Mouse (Mus musculus): Measurements from ENCODE around the gene 9130409I23Rik. TPM values are rescaled to one million over a fixed set of nuclear protein-coding genes. Genes with fewer than 3 reads are reported as not detected.
"Not testable (repeated sequence)": the region's sequence is repeated elsewhere in the genome, so short reads cannot be mapped to it uniquely, and the experiment has no call there.

Gene 9130409I23Rik
- total RNA-seq, 2 experiments from 2014 or later: not detected

DNA sequence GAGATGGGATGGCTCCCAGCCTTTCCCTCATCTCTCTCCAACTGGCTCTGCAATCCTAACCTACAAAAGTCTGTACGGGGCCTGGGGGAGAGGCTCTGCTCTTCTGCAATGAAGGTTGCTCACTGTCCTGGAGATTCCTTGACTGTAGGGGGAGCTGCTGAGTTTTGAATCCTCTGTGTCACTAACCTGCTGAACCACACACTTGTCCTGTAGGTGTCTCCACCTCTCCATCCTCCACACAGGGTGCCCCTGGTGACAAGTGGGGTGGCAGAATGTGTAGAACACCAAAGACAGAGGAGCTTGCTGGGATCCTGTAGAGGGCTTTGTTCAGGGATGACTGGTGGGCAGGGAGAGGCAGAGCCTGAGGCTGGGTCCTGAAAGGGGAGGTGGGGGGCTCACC, 28.8 kb upstream of the 9130409I23Rik start:
- DNase-seq (ENCODE audit: low spot score in 2 of 2): peak in 1 of 2 experiments; percentile 64

DNA sequence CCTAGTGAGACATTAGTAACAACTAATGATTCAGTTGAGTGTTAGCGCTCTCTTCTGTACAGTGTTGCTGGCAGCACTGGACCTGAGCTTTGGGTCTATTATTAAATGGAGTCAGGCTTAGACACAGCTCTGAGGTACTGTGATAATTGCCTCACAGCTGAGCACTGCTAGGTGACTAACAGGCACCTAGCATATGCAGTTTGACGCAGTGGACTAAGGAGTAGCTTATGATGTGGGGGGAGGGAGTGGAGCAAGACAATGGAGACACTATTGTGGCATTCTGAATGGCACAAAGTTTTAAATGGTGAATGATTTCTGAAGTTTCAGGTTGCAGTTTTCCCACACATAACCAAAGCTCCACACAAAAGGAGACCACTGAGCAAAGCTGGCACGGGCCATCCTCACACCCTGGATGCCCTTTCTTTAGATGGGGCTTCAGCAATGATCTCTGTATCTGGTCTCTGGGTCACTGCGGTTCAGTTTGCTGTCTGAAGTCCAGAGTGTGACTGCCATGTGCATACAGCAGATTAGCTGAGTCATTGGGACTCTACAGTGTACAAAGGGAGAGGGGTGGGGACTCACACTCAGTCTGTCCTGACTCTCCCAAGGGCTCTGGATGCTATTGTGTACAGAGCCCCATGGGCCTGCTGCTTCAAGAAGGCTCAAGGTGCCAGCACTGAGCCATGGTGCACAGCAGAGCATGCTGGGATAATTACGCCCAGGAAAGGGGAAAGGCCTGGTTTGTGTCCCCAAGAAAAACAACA, 15.8 kb upstream of the 9130409I23Rik start:
- not testable (repeated sequence) for DNase-seq (ENCODE audit: low spot score in 2 of 2)

DNA sequence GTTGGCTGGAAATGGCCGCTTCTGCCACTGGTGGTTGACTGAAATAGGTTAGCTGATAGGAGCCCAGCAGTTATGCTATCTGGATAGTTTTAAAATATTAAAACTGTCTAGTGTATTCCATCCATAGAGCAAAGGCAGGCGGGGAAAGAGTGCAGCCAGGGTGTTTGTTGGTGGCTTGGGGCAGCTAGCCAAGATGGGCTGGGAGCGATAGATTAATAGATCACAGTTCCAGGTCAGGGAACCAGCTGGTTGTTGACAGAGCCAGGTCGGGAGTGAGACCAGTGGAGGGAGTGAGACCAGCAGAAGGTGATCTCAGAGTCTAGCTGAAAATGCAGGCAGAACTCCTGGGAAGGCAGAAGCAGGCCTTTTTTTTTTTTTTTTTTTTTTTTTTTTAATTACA, 13.4 kb upstream of the 9130409I23Rik start:
- no peak for DNase-seq (ENCODE audit: low spot score in 2 of 2)

DNA sequence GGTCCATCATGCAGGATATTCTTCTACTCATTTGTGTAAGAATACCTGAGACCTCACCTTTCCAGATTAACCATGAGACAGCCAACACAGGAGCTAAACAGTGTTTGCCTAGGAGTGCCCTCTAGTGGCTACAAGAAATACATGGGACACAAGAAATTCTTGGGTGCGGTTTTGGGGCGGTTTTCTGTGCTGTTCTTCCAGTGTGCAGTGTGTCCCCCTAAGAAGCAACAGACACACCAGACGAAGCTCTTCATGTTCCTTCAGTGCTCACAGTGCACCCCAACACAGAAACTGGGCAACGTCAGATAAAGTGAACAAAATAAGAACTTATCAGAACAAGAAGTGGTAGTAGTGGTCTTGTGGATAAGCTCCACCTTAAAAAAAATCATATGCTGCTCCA, 11.4 kb upstream of the 9130409I23Rik start:
- peak in 1 of 2 experiments; percentile 13 for DNase-seq (ENCODE audit: low spot score in 2 of 2)

DNA sequence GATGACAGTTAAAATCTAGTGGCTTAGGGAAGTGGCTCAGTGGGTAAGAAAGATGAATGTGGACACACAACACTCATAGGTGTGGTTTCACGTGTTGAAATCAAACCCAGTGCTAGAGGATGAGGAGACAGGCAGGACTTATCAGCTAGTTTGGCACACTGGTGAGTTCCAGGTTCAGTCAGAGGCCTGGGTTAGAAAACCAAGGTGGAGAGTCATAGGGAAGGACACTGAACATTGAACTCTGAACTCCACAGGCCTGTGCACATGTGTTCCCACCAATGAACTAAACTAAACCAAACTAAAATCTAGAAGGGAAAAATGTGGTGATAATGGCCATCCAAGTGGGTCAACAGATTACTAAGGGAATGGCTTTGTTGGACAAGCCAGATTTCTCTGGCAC, 3.5 kb upstream of the 9130409I23Rik start:
- DNase-seq (ENCODE audit: low spot score in 2 of 2): no peak

DNA sequence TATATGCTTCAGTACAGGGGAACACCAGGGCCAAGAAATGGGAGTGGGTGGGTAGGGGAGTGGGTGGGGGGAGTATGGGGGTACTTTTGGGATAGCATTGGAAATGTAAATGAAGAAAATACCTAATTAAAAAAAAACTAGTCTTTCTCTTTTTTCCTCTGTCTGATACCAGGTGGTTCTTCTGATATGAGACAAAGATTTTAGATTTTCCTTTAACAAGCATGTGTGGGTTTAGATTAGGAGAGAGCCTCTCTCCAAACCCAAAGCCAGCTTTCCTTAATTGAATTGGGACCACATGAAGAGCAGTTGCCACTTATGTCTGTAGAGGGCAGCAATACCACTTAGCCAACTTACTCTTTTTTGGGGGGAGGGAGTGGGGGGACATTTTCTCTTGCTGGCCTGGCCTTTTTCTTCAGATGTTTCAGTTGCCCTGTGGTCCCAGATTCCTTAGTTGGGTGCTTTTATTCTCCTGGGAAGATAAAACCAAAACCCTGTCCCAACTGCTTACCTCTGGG, 1.7 kb upstream of the 9130409I23Rik start:
- DNase-seq (ENCODE audit: low spot score in 2 of 2): no peak

DNA sequence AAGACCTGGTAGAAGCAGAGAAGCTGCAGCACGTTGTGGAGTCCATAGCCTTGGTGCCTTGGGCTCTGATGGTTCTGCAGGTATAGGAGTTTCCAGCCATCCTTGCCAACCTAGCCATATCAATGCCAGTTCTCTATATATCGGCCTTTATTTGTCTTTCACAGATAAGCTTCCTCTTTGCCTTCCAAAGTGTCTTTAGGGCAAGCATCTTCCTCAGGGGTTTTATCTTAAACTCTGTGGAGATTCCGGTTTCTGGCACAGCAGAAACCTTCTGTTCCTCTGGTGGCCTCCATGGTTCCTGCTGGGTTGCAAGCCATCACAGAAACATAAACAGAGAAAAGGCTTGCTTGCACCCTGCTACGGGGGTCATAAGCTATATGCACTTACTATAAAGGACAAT, 1.9 kb downstream of the 9130409I23Rik start:
- no peak for DNase-seq (ENCODE audit: low spot score in 2 of 2)

DNA sequence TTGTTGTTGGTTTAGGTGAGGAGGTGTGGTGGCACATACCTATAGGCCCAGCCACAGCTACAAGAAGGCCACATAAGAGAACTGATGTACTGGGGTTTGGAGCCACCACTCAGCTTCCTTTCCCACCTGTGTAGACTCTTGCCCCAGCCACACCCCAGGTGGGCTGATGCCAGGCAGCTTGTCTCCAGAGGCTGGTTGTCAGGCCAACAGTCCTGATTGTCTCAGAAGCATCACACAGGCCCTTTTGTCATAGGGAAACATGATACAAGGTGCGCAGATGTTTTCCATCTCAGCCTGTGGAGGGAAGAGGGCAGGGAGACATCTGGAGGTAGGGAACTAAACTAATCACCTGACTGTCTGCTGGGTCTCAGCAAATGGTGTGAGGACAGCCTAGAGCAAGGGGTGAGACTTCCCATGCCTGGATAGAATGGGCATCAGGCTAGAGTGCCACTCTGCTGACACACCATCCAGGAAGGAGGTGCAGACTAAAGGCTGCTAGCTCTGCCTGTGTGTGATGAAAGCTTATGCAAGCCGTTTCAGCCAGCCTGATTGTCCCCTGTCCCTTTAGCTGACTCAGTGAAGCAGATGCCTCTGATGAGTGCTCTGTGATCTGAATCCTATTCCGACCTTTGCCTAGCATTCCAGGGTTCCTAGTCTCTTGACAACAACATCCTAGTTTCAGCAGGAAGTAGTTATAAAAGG, 10.9 kb downstream of the 9130409I23Rik start:
- DNase-seq (ENCODE audit: low spot score in 2 of 2): no peak

DNA sequence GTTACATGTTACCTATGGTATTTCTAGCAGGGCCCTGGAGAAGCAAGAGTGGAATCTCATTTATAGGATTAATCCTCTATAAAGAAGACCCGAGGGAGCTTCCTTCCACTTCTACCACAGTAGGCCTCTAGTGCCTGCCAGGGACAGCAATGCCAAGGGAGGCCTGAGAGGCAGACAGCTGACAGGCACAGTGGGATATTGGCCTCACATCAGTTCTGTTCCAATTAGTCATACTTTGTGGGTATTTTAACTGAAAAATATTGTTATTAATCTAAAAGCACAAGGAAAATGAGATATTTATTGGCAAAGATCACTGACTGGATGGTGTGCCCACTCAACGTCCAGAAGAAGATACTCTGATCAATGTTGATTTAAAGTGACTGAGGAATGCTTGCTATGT, 13.0 kb downstream of the 9130409I23Rik start:
- no peak for DNase-seq (ENCODE audit: low spot score in 2 of 2)

DNA sequence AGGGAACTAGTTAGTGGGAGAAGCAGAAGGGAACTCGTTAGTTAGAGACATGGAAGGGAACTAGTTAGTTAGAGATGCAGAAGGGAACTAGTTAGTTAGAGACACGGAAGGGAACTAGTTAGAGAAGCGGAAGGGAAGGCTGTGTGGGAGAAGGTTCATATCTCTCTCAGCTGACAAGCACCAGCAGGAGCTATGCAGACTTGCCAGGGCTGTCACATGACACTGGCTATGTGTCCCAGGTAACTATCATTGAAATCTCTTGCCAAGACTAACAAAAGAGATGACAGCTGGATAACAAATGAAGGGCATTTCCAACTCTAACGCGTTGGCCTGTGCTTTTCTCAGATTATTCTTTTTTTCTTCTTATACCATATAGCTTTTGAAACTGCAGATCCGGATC, 13.6 kb downstream of the 9130409I23Rik start:
- DNase-seq (ENCODE audit: low spot score in 2 of 2): no peak

DNA sequence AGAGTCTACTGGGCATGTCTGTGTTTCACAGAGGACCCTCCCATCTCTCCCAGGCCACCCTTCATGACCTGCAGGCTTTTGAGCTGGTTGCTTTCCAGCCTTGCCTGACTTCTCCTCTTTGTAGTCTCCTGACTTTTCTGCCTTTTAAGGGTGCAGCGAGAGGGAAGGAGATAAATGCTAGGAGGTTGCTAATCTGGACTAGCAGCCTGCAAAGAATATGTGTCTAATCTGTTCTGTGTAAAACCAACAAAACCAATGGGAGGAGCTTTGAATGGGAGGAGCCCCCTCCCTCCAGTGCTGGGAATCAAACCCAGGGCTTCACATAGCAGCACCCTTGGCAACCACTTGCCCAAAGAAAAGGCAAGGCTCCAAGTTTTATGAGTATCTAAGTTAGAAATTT, 17.3 kb downstream of the 9130409I23Rik start:
- no peak for DNase-seq (ENCODE audit: low spot score in 2 of 2)

DNA sequence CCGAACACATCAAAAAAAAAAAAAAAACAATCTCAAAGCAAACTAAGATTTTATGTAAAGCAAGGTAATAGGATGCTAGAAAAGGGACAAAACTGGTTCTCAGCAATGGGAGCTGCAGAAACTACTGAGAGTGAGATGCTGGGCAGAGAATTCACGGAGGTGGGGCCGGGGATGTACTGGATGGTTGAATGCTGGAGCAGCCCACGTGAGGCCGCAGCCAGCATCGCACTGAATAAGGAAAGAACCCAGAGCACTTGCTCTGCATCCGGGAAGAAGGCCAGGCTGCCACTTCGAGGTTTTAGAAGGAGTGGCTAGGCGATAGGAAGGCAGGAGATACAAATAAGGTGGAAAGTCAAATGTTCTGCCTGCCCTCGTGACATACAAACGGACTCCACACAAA, 18.6 kb downstream of the 9130409I23Rik start:
- DNase-seq (ENCODE audit: low spot score in 2 of 2): no peak

DNA sequence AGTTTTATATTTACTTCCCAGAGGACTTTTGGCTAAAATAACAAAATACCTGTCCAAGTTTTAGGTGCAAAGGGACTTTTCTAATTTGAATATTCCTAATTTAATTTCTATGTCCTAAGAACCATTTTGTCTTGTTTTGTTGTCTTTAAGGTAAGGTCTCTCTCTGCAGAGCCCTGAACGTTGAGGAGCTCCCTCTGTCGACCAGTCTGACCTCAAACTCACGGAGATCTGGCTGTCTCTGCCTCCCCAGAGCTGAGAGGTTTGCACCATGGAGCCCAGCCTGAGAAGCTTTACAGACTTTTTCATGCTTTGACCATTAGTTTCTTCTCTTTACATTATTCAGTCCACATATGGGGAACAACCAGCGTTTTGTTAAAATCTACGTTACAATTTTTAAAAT, 22.0 kb downstream of the 9130409I23Rik start:
- DNase-seq (ENCODE audit: low spot score in 2 of 2): no peak

DNA sequence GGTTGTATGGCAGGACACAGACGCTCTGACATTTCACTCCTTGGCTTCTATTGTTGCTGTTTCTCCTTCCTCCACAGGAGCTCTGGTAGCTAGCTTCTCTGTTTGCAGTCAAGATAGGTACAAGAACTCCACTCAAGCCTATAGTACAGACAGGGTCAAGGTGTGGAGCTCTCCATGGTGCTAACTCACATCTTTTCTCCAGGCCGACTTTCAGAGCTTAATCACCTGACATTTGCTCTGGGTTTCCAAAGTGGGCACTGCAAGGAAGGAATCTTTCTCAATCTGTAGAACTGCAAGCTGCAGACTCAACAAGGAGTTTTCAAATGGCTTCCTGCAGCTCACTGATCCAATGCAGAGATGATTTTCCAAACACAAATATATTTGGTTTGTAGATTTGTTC, 33.0 kb downstream of the 9130409I23Rik start:
- no peak for DNase-seq (ENCODE audit: low spot score in 2 of 2)

DNA sequence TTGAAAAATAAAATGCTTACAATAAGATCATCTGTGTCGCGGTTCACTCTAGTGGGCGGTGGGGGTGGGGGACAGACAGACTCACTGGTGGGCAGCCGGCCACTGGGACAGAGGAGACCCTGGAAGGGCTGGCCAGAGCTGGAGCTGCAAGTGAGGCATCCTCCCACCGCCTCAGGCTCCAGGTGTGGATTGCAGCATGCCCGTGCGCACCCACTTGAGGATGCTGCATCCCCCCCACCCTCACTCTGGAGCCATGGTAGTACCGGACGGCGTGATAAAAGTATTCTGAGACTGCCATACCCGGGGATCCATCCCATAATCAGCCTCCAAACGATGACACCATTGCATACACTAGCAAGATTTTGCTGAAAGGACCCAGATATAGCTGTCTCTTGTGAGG, 39.0 kb downstream of the 9130409I23Rik start:
- DNase-seq (ENCODE audit: low spot score in 2 of 2): no peak

Other genes with a start within 250 kb of the 9130409I23Rik start
- 100 to 1,000 TPM; 557 to 688 TPM for gene H3f3a, start 237.3 kb upstream of the 9130409I23Rik start, total RNA-seq (2021)
- 10 to 100 TPM; 21.5 to 22.9 TPM for gene Sde2, start 200.1 kb upstream of the 9130409I23Rik start, total RNA-seq (2021)
- under 1 TPM; 0.32 to 0.73 TPM for gene Lefty2, start 158.1 kb upstream of the 9130409I23Rik start, total RNA-seq (2021)
- 10 to 100 TPM; 30.3 to 34.3 TPM for gene Pycr2, start 146.9 kb upstream of the 9130409I23Rik start, total RNA-seq (2021)
- 1 to 10 TPM; 3.3 to 5.7 TPM for gene Lefty1, start 116.2 kb upstream of the 9130409I23Rik start, total RNA-seq (2021)
- 10 to 100 TPM; 44.7 to 77.9 TPM for gene Tmem63a, start 108.9 kb upstream of the 9130409I23Rik start, total RNA-seq (2021)
- 100 to 1,000 TPM; 198 to 228 TPM for gene Ephx1, start 30.3 kb upstream of the 9130409I23Rik start, total RNA-seq (2021)
- 10 to 100 TPM; 17.4 to 19.2 TPM for gene Nvl, start 93.0 kb downstream of the 9130409I23Rik start, total RNA-seq (2021)
- gene Cnih4, start 93.5 kb downstream of the 9130409I23Rik start, total RNA-seq (2021): 10 to 100 TPM; 48.2 to 57.8 TPM
- 100 to 1,000 TPM; 117 to 139 TPM for gene Wdr26, start 160.8 kb downstream of the 9130409I23Rik start, total RNA-seq (2021)

Measured in adrenal gland, adult 18-20 months (tissue).